Mouse (Mus musculus) frontal cortex, adult 2 months (tissue): ENCODE data around the gene Erp44. TPM values are rescaled to one million over a fixed set of nuclear protein-coding genes. Genes with fewer than 3 reads are reported as not detected.

Experiments used
- DNase-seq, 2 experiments: peaks; one replicate each; pipeline ENCODE4 v3.0.0; 2022; ENCODE audit warnings: low spot score in 1 of 2; ENCODE audit errors: extremely low spot score in 1 of 2
- polyA plus RNA-seq: library from polyadenylated mRNA; depleted of rRNA; stranded (reverse); fragments of >200 nt; gene quantifications from 2 replicates; pipeline ENCODE4 v1.2.3, GENCODE M21; 2012; rRNA removed

The Erp44 gene
- 25.5 and 26.3 TPM in 2 replicates for polyA plus RNA-seq

DNA sequence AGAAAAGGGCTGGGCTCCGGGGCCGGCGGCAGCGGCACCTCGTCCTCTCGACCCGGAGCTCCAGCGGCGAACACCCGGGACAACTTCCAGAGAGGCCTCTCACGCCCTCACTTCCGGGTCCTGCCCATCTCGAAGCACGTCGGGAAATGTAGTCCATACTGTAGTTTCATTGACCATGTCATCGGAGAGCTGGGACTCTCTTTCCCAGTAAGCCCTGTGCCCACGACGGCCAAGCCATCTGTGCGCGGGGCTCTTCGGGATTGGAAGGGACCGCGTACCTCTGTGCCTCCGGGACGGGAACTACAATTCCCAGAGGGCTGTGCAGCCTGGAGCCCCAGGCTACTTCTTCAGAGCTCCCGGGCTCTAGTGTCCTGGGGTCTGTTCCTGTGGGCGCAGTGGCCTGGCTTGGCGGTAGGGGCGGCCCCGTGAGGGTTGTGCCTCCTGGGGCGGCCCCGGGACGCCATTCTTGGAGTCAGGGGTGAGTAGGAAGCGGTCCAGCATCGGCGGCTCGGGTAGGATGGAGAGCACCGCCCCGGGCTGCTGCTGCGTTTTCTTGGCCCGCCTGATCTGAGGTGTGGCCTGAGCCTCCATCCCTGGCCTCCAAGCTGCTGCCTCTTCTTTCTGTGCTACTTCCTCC, at the start of gene Erp44, which contains the start of gene Invs:
Gene Erp44 (minus strand): TSS at position 61 of the 637 bp plus-strand sequence.
Gene Invs (plus strand): TSS at position 263 of the 637 bp plus-strand sequence.
- peak; percentile 97 to 98 for DNase-seq

DNA sequence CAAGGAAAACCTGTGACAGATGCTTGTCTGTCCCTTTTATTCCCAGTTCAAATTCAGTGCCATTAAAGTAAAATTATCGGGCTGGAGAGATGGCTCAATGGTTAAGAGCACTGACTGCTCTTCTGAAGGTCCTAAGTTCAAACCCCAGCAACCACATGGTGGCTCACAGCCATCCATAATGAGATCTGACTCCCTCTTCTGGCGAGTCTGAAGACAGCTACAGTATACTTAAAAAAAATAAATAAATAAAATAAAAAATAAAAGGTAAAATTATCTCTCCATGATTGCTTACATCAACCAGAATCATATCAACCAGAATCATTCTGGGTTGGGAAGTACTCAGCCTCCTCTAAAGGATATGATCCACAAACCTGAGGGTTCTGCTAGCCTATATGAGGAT, 48.7 kb upstream of the Erp44 start:
- no peak for DNase-seq

DNA sequence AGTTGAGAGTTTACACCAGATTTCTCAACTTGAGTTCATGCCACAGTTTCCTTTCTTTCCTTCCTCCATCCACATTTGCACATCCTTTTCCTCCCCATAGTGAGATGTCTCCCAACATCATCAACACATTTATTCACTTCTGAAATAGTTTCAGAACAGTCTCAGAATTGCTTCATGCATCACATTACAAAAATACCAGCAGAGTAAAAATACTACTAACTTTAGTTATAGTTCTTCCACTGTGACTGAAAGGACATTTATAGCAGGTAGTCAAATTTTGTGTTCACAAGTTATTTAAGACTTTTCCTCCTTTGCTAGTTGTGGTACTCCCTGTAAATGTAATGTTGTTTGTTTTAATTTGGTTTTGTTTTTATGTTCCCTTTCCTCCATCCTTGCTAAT, 47.8 kb upstream of the Erp44 start:
- DNase-seq, result peak in 1 of 2 experiments; percentile 16

DNA sequence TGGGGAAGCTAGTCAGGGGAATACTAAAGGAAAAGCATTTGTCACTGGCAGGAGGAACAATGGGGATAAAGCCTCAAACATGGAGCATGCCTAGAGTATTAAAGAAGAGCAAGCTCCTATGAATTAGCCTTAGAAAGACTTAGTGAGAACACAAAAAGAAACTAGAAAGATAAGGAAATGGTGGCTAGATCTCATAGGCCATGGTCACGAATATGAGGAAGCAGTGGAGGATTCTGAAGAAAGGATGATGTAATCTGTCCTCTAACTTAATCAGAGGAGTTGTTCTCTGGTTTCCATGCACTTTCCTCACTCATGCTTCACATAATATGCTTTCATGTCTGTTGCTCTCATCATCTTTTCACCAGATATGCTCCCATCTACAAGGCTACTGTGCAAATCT, 42.7 kb upstream of the Erp44 start:
- no peak for DNase-seq

DNA sequence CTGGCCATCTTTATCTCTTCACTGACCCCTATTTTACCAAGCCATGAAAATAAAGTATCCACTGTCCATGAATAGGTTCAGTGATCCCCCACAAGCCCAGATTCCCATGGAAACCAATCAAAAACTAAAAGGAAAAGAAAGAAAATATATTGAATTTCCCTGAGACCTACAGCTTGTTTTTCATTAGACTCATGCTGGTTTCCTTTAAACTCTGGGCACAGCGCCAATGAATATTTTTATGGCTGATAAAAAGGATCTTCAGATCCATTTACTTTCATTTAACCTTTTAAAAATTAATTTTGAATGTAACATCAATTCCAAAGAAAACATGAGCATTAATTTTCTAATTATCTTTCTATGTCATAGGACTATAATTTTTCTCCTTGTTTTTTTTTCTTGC, 41.9 kb upstream of the Erp44 start:
- DNase-seq, result no peak

DNA sequence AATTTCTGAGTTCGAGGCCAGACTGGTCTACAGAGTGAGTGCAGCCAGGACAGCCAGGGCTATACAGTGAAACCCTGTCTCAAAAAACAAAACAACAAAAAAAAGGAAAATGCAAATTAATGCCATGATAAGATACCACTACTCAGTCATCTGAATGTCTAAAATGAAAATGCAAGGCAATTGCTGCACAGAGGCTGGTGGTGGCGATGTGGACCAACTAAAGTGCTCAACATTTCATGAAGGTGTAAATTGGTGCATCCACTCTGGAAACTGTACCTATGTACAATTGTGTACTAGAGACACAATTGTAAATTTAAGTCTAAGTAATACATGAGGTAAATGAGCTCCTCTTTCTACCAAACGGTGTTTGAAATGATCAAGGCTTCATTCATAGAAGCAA, 36.7 kb upstream of the Erp44 start:
- DNase-seq, result no peak

DNA sequence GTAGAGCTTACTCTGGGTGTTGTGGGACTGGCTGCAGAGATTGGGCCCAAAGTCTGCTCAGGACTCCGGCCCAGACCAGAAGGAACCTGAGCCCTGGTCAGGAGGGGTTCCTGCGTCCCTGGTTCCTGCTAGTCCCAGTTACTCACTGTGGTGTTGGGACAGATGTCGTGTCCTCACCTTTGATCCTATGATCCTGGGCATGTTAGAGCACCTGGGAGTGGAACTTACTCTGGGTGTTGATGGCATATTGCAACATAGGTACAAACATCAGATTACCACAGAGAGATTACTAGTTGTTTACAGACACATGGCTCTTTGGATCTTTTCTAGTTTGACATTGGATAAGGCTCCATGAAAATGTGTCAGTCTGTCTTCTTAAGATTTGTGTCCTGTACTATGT, 35.5 kb upstream of the Erp44 start:
- no peak for DNase-seq

DNA sequence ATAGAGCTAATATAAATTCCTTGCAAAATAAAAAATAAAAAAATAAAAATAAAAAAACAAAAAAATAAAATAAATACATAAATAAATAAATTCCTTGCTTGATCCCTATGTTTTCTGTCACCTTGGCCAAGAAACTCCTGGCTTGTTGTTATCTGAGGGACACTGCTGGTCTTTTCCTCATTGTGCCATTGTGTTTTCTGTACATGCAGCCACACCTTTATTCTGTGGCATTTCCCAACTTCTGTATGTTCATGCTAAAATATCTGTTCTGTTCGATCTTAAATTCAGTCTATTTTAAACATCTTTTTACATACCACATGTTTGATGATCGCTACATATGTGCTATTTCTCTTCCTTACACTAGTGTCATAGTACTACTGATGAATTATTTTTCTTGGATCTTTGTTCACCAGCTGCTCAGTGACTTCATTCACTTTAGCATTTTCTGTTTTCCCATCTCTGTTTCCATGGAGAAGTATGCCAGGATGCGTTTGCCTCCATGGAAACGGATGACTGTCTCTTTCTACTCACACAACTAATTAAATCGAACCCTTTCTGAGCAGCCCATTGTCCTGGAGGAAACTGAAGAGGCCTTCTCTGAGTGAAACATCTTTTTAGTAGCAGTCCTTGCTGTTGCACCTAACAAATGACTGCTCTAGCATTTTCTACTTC, 7.9 kb upstream of the Erp44 start:
- peak; percentile 32 to 45 for DNase-seq

DNA sequence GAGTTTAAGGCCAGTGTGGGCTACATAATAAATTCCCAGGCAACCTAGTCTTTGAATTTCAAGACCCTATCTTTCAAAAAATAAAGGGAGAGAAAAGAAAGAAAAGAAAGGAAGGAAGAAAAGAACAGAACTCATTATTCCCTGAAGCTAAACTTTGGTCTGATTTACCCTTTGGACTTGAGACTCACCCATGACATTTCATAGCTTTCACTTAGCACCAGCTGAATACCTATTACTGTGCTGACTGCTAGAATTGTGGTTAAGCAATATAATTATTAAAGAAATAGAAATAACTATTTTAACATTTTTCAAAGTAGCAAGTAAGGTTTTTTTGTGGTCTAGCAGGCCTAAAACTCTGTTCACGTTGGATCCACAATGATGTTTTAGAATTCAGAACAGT, 1.8 kb upstream of the Erp44 start:
- DNase-seq, result no peak

DNA sequence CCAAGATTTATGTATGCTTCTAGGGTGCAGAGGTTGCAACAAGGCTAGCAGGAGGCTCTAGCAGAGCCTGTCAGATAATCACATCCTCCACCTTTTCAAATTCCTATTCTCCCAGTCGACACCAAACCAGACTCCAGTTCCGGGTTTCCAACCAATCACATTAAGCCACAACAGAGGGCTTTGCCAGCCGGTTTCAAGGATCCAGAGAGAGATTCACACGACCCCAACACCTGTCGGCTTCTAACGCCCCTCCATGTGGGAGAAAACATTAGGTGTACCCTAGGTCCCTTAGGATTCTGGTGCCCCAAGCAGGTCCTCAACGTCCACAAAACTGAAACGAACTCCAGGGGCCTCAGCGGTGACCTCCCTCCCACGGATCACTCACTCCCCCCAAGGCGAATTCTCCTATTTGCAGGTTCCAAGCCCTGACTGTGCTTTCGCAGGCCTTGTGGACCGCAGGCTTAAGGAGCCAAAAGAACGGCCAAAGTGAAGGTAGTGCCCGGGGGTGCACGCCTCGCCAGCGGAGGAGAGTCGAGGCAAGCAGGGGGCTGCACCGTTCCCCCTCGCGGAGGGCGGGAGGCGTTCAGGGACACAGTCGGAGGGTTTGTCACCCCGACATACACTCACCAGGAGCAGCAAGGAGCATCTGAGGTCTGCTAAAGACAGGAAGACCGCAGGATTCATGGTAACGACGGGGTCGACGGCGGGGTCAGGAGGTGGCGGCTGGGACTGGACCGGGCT, 431 bp downstream of the Erp44 start:
- DNase-seq, result peak in 1 of 2 experiments; percentile 37

DNA sequence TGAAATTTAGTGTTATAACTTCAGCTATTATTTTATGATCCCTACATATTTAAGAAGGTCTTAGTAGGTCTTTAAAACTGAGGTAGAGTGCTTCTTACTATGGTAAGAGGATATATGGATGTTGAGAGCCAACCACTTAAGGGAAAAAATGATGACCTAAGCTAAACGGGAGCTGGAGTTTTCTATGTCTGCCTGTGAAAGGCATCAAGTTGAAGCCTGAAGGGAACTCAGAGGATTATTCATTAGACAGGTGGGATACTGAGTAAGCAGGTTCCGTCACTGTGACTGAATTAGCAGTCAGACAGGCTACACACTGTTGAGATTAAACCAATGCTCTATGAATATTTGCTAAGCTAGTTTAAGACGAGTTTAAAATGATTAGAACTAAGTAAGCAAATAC, 2.3 kb downstream of the Erp44 start:
- DNase-seq, result no peak

DNA sequence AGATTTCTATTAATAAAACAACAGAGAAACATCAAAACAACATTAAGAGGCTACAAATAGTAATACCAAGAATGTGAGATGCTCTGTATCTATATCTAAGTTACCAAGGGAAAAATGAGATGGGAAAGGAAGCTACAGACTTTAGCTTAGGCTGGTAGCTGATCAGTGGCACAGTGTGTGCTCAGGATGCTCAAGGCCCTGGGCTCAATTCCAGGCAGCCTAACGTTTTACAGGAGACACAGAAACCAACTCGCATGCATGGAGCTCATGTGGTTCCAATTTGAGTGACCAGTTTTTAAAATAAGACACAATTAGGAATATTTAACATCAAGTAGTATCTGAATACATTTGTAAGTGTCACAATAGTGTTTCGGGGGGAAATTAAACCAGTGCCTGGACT, 3.6 kb downstream of the Erp44 start:
- no peak for DNase-seq

DNA sequence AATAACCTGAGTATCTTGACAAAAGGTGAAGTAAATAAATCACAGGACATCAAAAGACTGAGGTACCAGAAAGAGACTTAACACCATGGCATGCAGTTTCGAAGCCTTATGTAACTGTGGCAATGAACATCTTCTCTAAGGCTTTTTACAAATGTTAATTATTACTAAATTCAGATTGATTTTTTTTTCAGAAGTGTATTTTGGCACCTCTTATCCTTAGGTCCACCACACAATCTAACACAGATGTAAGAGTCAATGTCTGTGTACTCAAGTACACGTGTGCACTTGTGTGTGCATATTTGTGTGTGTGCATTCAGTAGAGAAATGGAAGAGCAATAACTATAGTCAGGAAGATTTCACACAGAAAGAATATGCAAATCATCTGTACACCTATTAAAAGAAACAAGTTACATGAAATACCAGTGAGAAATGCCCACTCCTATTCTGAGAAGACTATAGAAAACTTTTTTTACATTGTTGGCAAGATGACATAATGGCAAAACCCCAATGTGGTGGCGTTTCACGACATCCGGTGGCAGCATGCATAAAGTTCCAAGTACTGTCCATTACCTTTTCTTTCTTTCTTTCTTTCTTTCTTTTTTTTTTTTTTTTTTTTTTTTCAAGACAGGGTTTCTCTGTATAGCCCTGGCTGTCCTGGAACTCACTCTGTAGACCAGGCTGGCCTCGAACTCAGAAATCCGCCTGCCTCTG, 6.1 kb downstream of the Erp44 start:
- DNase-seq, result peak in 1 of 2 experiments; percentile 31

DNA sequence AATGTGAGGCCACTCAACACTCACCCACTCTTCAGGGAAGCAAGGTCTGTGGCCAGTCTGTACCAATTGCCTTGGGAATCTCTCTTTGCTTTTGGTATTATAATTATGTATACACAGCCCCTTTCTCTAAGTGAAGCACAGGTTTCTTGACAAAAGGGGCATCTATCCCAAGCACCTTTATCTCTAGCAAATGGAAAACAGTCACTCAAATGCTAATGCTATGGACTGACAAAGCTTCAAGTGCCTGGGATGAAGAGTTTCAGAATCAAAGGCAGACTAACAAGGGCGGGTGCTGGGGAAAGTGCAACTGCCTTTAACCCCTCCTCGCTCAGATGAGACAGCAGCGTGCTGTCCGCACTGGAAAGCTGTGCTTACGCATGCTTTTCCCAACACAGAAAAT, 7.5 kb downstream of the Erp44 start:
- DNase-seq, result no peak

DNA sequence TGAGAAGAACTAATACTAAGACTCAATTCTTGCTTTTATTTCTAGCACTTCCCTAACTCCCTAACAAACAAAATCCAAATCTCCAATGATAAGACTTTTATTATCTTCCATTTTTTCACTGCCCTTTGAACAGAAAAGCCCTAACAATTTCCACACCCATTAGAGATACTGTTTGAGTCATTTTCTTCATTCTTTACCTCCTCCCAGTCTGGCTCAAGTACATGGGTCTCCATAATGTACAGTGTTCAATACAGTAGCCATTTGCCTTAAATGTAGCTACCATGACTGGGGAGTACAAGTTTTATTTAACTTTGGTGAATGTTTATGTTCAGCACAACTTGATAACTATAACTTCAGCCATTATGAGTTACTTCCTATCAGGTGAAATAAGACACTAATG, 8.8 kb downstream of the Erp44 start:
- no peak for DNase-seq

DNA sequence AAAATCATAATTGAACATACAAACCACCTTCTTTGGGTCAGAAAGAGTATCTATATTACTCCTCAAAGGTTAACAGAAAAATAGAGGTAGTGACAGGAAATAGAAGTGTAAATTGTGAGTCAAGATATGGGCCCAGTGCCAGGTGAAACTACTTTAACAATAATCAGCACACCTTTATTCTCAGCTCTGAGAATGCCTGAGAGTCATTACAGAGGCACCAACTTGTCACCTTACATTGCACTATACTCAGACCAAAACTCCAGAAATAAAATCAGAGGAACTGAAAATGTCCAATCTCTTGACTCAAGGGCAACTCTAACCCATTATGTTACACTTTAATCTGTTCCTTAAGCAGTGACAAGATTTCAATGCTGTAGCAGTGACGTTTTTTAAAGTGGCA, 11.2 kb downstream of the Erp44 start:
- no peak for DNase-seq

DNA sequence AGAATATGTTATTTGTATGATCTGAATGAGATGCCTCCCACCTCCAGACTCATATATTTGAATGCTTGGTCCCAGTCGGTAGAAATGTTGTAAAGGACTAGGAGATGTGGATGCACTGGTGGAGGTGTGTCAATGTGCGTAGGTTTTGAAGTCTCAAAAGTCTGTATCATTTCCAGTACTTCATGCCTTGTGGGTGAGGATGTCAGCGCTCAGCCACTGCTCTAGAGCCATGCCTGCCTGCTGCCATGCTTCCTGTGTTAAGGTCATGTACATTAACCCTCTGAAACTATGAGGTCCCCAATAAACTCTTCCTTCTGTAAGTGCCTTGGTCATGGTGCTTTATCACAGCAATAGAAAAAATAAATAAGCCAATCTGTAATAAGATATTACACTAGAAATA, 11.7 kb downstream of the Erp44 start:
- no peak for DNase-seq

DNA sequence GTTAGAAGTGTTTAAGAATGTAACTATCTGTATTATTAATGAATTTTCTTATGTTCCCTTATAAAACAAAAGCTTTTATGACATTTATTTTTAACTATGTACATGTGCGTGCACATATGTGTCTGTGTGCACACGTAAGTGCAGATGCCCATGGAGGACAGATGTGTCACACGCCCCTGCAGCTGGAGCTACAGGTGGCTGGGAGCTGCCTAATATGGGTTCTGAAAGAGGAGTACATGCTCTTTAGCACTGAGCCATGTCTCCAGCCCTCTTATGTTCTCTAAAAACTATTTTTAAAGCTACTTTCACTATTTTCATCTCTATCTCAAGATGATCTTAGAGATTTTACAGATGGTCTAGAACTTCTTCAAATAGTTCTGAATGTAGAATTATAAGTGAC, 21.3 kb downstream of the Erp44 start:
- DNase-seq, result no peak

DNA sequence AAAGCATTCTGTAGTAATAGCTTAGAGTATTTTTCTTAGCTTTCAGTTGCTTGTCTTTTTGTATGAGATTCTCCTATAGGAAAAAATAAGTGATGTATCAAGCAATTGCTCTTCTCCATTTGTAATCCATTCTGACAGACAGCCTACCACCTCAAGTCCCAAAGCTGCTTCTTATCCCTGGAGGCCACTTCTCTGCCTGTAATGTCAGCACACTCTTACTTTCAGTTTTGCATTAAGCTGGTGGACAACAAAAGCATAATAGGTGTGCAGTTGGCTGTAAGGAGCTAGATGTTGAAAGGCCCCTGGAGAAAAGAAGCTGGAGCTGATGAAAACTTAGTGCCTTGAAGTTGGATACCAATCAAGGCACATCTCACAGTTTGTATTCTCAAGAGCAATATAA, 26.1 kb downstream of the Erp44 start:
- no peak for DNase-seq

DNA sequence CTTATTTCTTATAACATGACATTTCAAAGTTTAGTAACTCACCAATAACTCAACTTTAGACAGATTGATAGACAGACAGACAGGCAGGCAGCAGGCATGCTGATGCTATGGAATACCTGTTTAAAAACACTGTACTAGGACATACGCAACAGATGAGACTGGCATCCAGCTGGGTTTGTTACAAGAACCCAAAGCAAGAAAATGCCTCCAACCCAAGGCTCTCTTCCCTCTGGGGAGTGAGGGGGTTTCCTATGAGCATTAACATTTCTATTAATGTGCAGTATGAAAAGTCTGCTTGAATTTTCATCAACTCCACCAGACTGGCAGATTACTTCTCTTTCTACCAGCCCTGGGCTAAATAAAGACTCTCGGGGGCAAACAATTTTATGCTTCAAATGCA, 35.1 kb downstream of the Erp44 start:
- no peak for DNase-seq

DNA sequence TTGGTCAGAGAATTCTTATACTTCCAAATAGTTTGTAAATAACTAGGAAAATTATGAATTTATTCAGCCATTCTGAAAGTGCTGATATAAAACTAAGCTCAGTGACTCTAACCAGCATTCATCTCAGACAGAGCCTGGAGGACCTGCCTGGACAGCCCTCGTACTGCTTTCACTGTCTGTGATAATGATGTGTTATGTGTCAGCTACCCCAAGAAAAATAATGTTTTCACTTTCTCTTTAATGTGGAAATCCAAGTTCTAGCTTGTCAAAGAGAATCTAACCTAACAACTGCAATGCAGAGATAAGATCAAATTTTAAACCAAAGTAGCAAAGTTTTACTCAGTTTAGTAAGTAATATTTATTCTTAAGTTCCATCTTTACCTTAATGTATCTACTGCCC, 35.6 kb downstream of the Erp44 start:
- no peak for DNase-seq
